Mouse (Mus musculus) large intestine, adult 2 months (tissue): ENCODE data around the gene Gm32687. TPM values are rescaled to one million over a fixed set of nuclear protein-coding genes. Genes with fewer than 3 reads are reported as not detected.
"Not testable (repeated sequence)": the region's sequence is repeated elsewhere in the genome, so short reads cannot be mapped to it uniquely, and the experiment has no call there.

Experiments
- DNase-seq: peaks from one replicate; pipeline ENCODE4 v3.0.0-alpha.2; 2012; ENCODE audit warnings: low read depth, low spot score
- WGBS: fragments of 180-500 bp; shearing (Covaris S2); methylation state at CpG from one replicate; pipeline ENCODE4 v1.1.7; 2018; 5-methylcytosine and 5-hydroxymethylcytosine counted together
- polyA plus RNA-seq: library from polyadenylated mRNA; depleted of rRNA; stranded (reverse); fragments of >200 nt; gene quantifications from 2 replicates; pipeline ENCODE4 v1.2.3, GENCODE M21; 2012; rRNA removed

The Gm32687 gene
- polyA plus RNA-seq = 0.35 and 0.53 TPM in 2 replicates

DNA sequence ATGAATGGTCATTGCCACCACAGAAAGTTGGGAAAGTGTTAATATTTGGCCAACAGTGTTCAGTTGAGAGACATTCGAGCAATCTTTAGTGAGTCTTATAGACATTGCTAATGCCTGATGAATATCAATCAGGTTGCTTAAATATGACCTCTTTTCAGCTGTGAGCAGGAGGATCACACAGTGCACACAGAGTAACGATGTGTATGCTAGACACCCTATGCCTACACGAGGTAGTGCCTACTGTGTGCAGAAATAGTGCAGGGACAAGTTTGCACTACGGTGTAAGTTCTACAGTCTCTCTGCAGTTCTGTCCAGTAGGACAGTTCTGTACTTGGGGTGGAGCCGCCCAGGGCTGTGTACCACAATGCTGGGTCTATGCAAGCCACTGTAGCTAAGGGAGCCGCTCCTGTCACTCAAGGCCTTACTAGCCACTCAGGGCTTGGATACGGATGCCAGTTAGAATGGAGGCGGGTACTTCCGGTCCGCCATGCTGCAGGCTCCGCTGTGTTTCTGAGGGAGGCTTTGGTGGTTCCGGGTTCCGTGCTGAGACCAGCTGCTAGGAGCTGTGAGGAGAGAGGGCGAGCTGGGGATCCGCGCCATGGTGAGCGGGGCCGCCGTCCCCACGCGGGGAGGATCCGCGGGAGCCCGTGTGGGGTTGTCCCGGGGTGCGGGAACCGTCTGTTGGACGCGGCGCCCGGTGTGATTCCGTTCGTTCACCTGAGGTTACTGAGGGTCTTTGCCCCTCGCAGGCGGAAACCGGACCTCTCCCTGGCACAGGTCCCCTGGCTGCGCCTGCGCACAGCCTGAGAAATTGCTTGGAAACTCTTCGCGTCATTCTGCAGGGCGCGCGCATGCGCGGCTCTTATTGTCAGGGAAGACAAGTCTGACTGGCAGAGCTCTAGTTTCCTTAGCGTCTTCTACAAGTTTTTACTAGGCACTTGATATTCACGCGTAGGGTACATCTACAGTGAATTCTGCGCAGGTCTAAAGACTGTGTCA, at the start of gene Gm32687:
TSS of gene Gm32687 (plus strand) at position 526 of the 999 bp plus-strand sequence.
- not testable (repeated sequence) for DNase-seq
- 38% methylated on average over 5 of the region's 49 CpGs for WGBS

GRCm38 (mm10) chr10:81846219-81846618, 17.5 kb upstream of the Gm32687 start:
- DNase-seq = not testable (repeated sequence)
- no CpG with 5 or more reads among the region's 18 CpGs for WGBS

DNA sequence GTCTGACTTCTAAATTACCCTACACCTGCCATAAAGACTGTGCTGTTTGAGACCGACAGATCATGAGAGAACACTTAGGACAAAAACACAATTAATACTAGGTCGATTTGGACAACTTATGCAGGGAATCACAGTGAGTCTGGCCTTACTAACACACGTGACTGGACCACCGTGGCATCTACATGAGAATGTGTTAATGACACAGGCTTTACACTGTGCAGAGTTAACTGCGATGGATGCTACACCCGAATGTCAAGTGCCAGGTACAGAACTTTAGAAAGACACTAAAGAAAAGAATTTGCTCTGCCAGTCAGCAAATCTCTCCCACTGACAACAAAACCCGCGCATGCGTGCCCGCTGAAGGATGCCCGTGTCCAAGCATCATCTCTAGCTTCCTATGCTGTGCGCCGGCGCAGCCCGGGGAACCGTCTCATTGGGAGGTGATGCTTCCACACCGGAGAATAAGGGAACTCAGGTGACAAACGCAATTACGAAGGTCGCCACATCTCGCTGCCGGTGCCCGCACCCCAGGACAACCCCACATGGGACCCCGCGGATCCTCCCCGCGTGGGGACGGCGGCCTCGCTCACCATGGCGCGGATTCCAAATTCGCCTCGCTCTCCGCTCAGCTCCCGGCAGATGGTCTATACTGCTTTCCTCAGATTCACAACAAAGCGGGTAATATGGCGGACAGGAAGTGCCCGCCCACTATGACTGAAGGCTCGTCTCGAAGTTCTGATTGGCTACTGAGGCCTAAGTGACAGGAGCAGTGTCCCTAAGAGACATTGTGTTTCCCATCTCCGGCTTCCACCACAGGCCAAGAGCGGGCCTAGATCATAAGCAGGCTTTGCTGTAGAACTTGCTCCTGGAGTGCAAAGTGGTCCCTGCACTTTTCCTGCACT, 66.4 kb downstream of the Gm32687 start, which contains the start of gene Zfp781:
TSS of gene Zfp781 (minus strand) at position 639 of the 902 bp plus-strand sequence.
- WGBS = no CpG with 5 or more reads among the region's 43 CpGs
- DNase-seq = not testable (repeated sequence)

Other genes starting within 250 kb of the Gm32687 start
- gene Sirt6, start 236.1 kb upstream of the Gm32687 start, polyA plus RNA-seq = 19.7 and 30.0 TPM in 2 replicates
- 9.6 and 11.8 TPM in 2 replicates for gene Ankrd24, start 235.4 kb upstream of the Gm32687 start, polyA plus RNA-seq
- gene Gm10778, start 214.9 kb upstream of the Gm32687 start, polyA plus RNA-seq = 0.37 and 0.40 TPM in 2 replicates
- gene Zfp433, start 159.1 kb upstream of the Gm32687 start, polyA plus RNA-seq = 0.48 and 0.77 TPM in 2 replicates
- gene Gm3055, start 92.8 kb upstream of the Gm32687 start, polyA plus RNA-seq = 0.37 and 0.57 TPM in 2 replicates
- gene Gm4767, start 51.7 kb upstream of the Gm32687 start, polyA plus RNA-seq = not detected in 2 replicates
- gene Zfp781, start 66.5 kb downstream of the Gm32687 start, polyA plus RNA-seq = 0.07 and 0.19 TPM in 2 replicates
- 2.0 and 2.5 TPM in 2 replicates for gene Zfp873, start 184.2 kb downstream of the Gm32687 start, polyA plus RNA-seq
- gene BC024063, start 219.4 kb downstream of the Gm32687 start, polyA plus RNA-seq = 0.05 and 0.10 TPM in 2 replicates